Mouse (Mus musculus): ENCODE data around the gene Gpr89.

Gpr89 gene

DNA sequence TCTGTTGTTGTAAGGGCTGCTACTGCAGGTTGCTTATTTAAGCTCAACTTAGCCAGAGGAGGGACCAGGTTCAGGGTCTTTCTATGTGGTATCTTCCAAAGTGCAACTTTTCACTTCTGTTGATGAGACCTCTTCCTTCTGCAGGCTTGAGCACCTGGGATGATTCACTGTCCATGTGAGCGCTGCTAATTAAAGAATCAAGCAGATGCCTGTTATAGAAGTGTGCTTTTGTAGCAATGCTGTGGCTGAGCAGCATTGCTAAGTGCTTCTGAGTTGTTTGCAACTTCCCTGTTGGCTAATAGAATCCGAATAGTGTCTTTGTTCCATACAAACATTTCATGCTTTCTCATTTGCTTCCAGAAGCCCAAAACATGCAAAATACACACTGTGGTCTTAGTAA, 34.9 kb downstream of the Gpr89 start:
- no peak for DNase-seq (ENCODE audit: low spot score in 2 of 2)

DNA sequence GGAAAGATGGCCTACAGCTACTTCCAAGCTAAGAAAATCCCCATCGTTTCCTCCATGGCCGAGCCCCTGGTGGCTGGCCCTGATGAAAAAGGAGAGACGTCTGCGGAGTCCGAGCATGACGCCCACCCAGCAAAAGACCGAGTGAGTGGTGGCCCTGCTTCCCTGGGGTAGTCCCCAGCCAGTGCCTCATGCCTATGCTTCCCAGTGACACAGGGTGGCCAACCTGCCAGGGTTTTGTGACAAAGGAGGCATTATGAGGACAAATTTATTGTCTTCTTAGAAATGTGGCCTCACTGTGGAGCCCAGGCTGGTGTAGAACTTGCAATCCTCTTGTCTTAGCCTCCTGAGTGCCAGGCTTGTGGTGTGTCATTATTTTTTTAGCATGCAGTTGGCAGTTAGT, 36.1 kb downstream of the Gpr89 start:
- DNase-seq (ENCODE audit: low spot score in 2 of 2), result no peak

DNA sequence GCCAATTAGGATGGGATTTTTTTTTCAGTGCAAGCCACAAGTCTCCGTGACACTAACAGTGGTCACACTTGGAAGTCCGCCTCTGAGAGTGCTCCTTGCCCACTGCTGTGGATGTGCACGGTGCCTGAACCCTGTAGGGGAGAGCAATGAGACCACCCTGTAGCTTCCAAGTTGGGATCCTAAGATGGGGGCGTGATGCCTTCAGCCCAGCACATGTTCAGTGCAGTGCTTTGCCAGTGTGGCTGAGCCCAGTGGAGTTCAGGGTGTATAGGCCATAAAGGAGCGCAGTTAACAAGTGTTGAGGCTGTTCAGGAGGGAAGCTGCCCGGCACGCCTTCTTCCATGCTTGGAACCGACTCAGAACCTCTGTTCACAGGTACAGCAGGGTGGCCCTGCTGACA, 36.6 kb downstream of the Gpr89 start:
- no peak for DNase-seq (ENCODE audit: low spot score in 2 of 2)

DNA sequence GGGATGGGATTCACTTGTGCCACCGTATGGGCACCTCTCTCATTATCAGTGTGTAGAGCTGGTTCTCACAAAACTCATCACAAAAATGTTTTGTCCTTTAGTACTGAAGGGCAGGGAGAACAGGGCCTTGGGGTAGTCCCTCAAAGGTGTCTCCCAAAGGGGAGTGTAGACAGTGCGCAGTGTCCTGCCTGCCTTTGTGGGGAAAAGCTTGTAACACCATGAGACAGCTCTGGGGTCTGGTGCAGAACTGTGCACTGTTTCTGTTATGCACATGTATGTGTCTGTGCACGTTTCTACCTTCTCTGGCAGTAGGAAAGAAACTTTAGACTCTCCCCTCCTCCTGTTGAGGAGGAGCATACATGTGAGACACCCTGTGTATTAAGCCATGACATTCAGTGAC, 37.3 kb downstream of the Gpr89 start:
- no peak for DNase-seq (ENCODE audit: low spot score in 2 of 2)

DNA sequence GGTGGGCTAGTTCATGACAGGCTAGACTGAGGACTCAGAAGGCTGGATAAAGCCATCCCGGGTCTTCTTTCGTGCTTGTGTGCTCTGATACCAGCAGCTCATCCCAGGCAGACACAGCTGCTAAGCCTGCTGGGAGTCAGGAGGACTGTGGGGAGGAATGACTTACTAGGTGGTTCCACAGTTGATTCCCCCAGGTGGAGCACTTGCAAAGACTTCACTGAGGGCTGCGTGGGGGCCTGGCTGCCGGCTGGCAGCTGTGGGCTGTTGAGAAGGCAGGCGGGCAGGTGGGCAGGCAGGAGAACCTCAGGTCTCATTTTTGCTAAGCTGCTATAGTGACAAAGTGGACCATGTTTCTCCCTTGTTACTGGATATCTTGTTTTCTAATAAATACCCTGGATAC, 44.6 kb downstream of the Gpr89 start:
- no peak for DNase-seq (ENCODE audit: low spot score in 2 of 2)

DNA sequence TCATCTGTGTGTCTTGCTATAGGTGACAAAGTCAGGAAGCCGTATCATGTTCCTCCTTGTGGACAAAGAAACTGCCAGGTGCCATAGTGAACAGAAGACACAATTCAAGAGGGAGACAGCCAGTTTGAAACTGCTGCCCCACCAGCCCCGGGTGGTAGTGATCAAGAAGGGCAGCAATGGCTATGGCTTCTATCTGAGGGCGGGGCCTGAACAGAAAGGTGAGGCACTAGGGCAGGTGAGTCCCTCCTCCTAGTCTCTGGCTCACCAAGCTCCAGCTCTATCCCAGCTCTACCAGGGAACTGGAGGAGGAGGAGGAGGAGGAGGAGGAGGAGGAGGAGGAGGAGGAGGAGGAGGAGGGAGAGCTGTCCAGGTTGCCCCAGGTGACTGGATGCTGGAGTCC, 49.3 kb downstream of the Gpr89 start:
- no peak for DNase-seq (ENCODE audit: low spot score in 2 of 2)

DNA sequence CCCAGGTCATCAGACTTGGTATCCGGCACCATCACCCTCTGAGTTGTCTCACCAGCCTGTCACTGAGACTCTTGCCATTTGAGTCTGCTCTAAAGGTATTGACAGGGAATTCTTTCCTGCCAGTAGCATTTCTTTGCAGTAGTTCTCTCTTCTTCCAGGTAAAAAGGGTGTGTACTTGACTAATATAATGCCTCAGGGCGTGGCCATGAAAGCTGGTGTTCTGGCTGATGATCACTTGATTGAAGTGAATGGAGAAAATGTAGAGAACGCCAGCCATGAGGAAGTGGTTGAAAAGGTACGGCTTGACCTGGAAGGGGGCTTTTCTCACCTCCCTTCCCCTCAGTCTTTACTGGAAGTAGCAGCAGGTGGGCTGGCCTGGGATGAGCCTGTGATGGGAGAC, 50.8 kb downstream of the Gpr89 start:
- DNase-seq (ENCODE audit: low spot score in 2 of 2), result no peak

DNA sequence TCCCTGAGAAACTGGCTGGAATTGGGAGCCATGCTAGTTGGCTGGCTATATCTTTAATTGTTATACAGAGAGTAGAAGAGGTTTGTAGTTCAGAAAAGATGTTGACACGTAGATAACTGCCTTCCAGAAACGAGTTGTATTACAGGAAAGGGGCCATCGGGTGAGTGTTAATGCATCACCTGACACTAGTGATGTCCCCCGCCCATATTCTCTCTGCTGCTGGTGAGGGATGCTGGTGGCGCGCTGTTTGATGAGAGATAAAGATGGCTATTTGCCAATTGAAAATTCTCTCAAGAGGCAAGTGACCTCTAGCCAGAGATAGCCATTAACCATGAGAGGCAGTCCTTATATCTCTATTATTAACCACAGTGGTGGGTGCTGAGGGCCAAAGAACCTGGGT, 52.6 kb downstream of the Gpr89 start:
- DNase-seq (ENCODE audit: low spot score in 2 of 2), result no peak

DNA sequence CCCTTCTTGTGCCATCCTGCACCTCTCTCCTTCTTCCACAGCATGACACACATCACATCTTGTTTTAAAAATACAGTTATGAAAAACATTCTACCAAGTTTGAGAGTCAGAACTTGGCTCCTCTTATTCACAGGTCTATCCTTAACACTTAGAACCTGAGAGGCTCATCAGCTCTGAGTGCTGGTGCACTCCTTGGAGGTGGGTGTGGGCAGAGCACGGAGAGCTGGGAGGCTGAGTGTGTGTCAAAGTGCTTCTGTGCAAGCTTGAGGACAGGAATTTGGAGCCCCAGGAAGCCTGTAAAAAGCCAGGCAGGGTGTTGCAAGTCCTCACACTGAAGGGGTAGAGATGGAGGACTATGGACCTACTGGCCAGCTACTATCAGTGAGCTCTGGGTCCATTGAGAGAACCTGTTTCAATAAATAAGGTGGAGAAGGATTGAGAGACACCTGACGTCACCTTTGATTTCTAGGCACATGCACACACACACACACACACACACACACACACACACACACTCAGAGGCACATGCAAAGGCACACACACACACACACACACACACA, 55.9 kb downstream of the Gpr89 start:
- DNase-seq (ENCODE audit: low spot score in 2 of 2), result no peak

DNA sequence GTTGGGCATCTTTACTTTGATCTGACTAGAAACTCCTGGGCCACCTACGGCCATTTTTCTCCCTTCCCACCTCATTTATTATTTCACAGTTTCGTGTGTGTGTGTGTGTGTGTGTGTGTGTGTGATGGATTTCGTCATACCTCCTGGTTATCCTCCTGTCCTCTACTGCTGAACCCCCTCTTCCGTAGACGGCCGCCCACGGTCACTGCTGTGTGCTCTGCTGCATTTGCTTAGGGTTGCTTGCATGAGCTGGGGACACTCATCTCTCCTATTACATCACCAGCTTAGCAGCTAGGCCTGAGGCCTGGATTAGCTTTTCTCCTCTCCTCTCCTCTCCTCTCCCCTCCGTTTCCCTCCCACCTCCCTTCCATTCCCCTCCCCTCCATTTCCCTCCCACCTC, 56.7 kb downstream of the Gpr89 start:
- no peak for DNase-seq (ENCODE audit: low spot score in 2 of 2)

DNA sequence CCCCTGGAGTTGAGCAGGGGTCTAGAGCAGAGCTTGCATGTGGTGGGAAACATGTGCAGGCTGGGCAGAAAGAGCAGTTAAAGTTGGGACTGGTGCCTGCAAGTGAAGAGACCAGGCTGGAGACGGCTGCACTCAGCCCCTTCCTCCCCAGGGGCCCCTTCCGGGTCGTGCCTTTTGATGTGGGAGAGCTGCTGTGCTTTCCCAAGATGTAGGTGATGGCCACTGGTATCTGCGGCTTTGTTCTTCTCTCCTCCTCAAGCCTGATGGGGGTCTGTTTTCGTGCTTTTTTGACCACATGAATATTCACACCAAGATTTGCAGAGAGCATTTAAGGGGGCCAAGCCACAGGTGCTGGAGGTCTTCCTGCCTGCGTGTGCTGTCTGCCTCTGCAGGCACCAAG, 57.5 kb downstream of the Gpr89 start:
- no peak for DNase-seq (ENCODE audit: low spot score in 2 of 2)

DNA sequence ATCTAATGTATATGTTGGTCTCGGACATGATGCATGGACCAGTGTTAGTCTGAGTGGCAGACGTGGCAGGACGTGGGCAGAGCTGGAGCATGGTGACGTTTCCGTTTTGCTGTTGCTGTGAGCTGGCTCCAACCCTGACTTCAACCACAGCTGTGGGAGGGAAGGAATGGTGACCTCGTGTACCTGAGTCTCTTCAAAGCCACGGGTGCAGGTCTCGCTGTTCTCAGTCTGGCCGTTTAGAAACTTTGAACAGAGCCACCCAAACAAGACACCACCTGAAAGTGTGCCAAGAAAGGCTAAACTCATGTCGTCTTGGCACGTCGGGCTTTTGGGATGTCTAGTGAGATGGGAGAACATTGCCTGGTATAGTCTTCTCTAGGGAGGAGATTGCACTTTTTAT, 58.2 kb downstream of the Gpr89 start:
- no peak for DNase-seq (ENCODE audit: low spot score in 2 of 2)

DNA sequence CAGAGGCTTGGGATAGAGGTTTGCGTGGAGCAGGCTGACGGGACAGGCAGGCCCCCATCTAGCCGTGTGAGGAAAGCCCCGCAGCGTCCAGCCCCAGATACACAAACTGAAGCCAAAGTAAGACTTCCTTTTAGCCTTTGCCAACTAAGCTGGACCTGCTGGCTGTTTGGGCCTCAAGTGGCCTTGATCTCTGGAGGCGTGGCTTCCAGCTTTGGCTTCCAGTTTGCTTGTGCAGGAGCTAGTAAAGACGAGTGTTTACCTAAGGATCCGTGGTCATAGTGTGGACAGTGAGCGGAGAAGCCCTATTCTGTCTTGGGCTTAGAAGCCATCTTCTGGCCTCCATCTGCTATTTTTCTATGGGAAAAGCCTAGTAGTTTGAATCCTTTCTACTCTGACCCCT, 59.3 kb downstream of the Gpr89 start:
- no peak for DNase-seq (ENCODE audit: low spot score in 2 of 2)

DNA sequence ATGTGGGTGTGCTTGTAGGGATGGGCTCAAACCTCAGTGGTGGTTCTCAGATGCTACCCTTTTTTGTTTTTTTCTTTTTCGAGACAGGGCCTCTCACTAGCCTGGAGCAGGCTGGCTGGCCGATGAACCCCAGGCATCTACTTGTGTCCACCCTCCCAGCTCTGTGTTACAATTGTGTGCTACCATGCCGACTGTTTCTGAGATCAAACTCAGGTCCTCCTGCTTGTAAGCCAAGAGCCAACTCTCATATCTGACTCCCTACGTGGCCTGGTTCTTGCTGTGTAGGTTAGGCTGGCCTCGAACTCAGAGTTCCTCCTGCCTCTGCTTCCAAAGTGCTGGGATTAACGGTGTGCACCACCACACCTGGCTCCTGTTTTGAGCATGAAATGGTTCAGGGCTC, 60.0 kb downstream of the Gpr89 start:
- no peak for DNase-seq (ENCODE audit: low spot score in 2 of 2)

DNA sequence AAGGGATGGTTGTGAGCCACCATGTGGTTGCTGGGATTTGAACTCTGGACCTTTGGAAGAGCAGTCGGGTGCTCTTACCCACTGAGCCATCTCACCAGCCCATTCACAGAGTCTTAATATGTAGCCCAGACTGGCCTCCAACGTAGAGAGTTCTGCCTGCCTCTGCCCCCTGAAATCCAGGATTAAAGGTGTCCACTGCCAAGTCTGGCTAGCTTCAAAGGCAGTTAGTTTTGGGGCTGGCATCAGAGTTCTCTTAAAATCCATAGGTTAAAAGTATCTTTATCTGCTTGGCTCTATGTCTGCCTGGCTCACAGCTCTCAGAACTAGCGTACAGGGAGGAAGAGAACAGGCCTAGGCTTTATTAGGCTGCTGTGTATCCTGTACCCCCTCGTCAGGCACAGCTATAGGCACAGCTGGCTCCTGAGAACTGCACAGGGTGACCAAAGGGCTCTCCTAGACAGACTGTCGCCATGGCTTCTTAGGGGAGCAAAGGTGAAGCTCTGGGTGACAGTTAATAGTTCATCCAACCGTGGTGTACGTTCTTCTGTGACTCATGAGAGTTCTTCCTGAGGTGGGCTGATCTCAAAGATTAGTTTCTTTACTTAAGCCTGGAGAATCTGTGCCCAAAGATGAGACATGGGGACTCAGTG, 66.0 kb downstream of the Gpr89 start:
- no peak for DNase-seq (ENCODE audit: low spot score in 2 of 2)

DNA sequence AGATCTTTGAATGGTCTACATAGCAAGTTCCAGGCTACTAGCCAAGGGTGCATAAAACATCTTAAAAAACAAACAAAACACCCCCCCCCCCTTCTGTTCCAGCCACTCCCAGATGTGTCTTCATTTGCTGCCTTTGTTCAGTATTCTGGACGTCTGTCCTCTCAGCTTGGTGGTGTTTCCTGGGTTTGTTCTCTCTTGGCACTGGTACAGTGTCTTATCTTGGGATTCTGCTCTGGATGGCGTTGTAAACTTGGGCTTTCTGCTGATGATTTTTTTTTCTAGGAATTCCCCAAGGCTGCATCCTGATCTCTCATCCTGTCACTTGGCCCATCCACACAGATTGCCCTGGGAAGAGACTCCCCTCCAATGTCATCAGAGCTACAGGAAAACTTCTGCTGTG, 68.7 kb downstream of the Gpr89 start:
- DNase-seq (ENCODE audit: low spot score in 2 of 2), result no peak

DNA sequence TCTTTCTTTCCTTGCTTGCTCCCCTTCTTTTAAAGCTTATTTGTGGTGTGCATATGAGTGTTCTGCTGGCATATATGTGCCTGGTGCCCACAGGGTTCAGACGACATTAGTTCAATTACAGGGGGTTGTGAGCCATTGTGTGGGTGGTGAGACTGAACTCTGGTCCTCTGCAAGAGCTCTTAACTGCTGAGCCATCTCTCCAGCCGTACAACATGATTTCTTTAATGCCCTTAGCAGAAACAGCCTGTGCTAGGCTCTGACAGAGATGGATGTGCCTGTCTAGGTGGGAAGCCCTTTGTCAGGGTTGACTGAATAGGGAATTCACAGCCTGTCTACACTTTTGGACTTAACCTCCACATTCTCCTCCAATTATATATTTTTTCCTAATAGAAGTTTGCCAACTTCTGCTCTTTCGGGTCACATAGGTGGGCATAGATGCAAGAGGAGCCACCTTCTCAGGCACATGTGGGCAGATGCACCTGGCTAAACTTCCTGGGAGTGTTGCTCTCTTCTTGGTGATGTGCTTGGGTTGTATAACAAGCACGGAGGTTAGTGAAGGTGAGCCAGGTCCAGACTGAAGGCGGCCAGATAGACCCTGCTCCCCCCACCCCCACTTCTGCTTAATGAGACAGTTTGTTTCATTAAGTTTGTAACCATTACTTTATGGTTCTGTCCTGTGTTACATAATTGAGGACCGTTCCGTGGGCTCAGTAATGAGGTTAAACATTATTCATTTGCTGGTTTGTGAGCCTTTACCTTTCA, 70.4 kb downstream of the Gpr89 start:
- no peak for DNase-seq (ENCODE audit: low spot score in 2 of 2)

DNA sequence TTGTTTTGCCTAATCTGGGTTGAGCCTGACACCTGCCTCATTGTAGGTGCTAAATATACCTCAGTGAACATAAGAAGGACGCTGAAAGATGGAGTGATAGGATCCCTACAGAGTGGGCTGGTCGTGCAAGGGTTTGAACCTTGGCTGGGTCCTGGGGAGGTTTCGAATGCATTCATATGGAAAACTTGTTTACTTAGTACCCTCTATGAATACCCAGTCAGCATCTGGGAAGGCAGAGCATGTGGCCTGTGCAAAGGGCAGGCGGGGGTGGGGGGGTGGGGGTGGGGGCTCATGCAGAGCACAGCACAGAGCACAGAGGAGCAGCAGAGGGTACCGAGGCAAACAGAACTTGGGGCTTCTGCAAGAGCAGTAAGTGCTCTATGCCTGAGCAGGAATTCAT, 72.2 kb downstream of the Gpr89 start:
- no peak for DNase-seq (ENCODE audit: low spot score in 2 of 2)

DNA sequence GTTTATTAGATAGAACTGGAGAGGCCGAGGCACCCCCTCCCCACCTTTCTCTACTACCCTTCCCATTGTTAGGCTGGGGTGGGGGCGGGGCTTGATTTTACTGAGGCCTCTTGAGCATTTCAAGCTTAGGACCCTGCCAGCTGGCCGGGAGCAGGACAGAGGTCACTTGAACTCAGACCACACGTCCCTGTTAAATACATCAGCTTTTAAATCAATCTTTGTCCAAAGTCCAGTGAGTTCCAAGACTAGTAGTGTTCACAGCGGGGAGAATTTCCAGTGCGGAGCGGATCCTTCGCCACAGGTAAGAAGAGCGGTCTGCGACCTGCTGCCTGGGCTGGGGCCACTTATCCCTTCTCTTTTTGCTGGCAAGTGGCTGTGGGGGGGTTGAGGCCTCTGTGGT, 75.3 kb downstream of the Gpr89 start:
- no peak for DNase-seq (ENCODE audit: low spot score in 2 of 2)

DNA sequence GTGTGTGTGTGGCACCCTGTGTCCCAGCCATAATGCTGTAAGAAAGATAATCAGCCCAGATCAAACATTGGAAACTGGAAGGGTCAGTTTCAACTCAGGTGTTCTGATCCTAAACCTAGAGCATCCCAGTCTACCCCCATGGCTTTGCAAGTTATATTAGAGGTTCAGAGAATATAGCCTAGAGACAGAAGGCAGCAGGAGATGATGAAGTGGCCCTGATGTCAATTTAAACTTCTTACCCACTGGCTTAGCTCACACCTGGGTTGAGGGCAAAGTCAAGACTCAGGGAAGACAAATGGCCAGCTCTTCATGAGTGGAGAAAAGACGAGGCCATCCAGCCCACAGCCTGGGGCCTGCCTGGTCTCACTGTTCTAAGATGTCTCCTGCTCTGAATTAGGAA, 76.2 kb downstream of the Gpr89 start, which contains the start of the genes Pdzk1 and Cd160:
TSS of gene Pdzk1 (plus strand) at position 301 of the 400 bp plus-strand sequence.
TSS of gene Cd160 (minus strand) at position 368 of the 400 bp plus-strand sequence.
- no peak for DNase-seq (ENCODE audit: low spot score in 2 of 2)

DNA sequence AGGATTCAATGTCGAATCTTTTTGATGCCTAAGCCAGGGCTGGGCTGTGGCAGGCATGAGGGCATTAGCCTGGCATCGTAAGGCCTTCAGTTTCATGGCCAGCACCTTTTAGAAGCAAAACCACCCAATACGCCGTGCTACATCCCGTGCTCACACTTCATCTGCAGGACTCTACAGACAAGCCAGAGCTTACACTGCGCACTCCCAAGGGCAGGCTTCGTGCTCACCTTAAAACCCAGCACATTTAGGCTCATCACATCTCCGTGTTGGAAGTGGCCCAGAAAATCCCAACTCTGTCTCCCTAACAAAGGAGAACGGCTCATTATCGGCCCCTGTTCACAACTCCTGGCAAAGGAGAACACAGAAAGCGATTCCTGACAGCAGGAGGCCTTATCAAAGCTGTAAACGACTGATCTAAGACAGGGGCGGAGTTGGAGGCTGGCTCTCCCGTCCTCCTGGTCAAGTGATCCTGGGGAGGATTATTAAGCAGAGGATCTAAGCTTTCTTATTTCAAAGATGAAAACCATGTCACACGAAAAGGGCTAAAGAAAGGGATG, 76.8 kb downstream of the Gpr89 start:
- DNase-seq (ENCODE audit: low spot score in 2 of 2), result no peak

DNA sequence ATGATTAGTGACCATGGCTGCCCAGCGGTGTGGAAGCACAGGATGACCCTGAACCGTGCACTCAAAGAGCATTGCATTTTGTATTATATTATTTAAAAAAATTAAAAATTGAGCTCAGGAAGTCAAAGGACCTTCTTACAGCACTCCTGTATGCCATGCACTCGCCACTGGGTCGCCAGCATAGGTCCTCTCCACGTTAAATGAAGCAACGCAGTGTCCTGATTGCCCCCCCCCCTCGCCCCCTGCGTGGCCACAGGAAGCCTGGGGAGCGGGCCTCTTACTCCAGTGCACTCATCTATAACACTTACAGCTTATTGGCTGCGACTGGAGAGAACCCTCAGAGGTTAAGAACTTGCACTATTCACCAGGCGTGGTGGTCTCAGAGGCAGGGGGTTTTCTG, 79.9 kb downstream of the Gpr89 start:
- DNase-seq (ENCODE audit: low spot score in 2 of 2), result no peak

DNA sequence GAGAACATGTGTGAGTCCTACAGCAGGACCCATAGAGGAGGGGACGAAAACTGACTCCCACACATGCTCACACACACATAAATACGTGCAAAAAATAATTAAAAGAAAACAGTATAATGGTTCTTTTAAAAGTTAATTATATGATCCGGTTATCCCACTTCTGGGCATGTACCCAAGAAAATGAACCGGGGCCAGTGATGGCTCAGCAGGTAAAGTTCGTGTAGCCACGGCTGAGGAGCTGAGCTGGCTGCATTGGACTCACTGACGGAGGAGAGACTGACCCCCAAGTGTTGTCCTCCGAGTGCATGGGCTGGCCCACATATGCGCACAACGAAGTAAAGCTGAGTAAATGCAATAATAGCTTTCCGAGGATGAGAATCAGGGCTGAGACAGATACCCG, 80.5 kb downstream of the Gpr89 start:
- DNase-seq (ENCODE audit: low spot score in 2 of 2), result no peak
